Mouse (Mus musculus) liver, adult (tissue): Measurements from ENCODE around the gene Ddx23.

ENCODE experiments used
- GATA4 ChIP-seq: IDR thresholded peaks from 2 replicates; pipeline ENCODE4 v1.6.1; 2014; ENCODE audit warnings: mild to moderate bottlenecking, low read length; ENCODE audit not compliant: insufficient replicate concordance

Gene Ddx23

GRCm38 (mm10) chr15:98629464-98629863 lies 33.2 kb downstream of the Ddx23 start:
- no peak for TF ChIP-seq GATA4

- no peak for TF ChIP-seq GATA4
These were observed 34.0 kb downstream of the Ddx23 start for GRCm38 (mm10) chr15:98628589-98629254.

GRCm38 (mm10) chr15:98626487-98627212 lies 36.0 kb downstream of the Ddx23 start:
- TF ChIP-seq GATA4, result no peak

- no peak for TF ChIP-seq GATA4
These were observed 36.6 kb downstream of the Ddx23 start for GRCm38 (mm10) chr15:98626078-98626477.

GRCm38 (mm10) chr15:98623361-98623821 lies 39.3 kb downstream of the Ddx23 start:
- TF ChIP-seq GATA4, result no peak

- TF ChIP-seq GATA4, result no peak
These were observed 40.0 kb downstream of the Ddx23 start for GRCm38 (mm10) chr15:98622721-98623120.

GRCm38 (mm10) chr15:98622199-98622598 lies 40.5 kb downstream of the Ddx23 start:
- TF ChIP-seq GATA4, result no peak

GRCm38 (mm10) chr15:98617176-98617537 lies 45.5 kb downstream of the Ddx23 start:
- TF ChIP-seq GATA4, result no peak

GRCm38 (mm10) chr15:98616362-98617175 lies 46.1 kb downstream of the Ddx23 start:
- no peak for TF ChIP-seq GATA4

GRCm38 (mm10) chr15:98615751-98616150 lies 46.9 kb downstream of the Ddx23 start:
- TF ChIP-seq GATA4, result no peak

GRCm38 (mm10) chr15:98614971-98615370 lies 47.7 kb downstream of the Ddx23 start:
- TF ChIP-seq GATA4, result no peak

- no peak for TF ChIP-seq GATA4
These were observed 48.1 kb downstream of the Ddx23 start for GRCm38 (mm10) chr15:98614551-98614950.

- no peak for TF ChIP-seq GATA4
These were observed 50.5 kb downstream of the Ddx23 start for GRCm38 (mm10) chr15:98612229-98612628.

GRCm38 (mm10) chr15:98610131-98610633 lies 52.5 kb downstream of the Ddx23 start:
- no peak for TF ChIP-seq GATA4

GRCm38 (mm10) chr15:98609331-98610130 lies 53.2 kb downstream of the Ddx23 start, which contains the start of gene Adcy6:
TSS of gene Adcy6 (minus strand) at chr15:98610076.
- no peak for TF ChIP-seq GATA4
